Mouse (Mus musculus) brain, adult 2 months (tissue): ENCODE data around the gene Arntl.

Source experiments
- DNase-seq: peaks from one replicate; pipeline ENCODE4 v3.0.0; 2011; ENCODE audit warnings: low read depth, low spot score

The Arntl gene

GRCm38 (mm10) chr7:113206644-113207470 lies at the start of gene Arntl:
Arntl (plus strand) TSS chr7:113207465.
- DNase-seq = peak; percentile 100

GRCm38 (mm10) chr7:113161077-113161698 lies 46.1 kb upstream of the Arntl start:
- peak; percentile 80 for DNase-seq

GRCm38 (mm10) chr7:113164719-113165118 lies 42.5 kb upstream of the Arntl start:
- DNase-seq = peak; percentile 92

- DNase-seq = peak; percentile 53
Observed at GRCm38 (mm10) chr7:113167092-113167491, 40.2 kb upstream of the Arntl start.

- peak; percentile 69 for DNase-seq
Observed at GRCm38 (mm10) chr7:113168609-113169008, 38.7 kb upstream of the Arntl start.

GRCm38 (mm10) chr7:113172425-113172824 lies 34.8 kb upstream of the Arntl start:
- no peak for DNase-seq

GRCm38 (mm10) chr7:113175481-113175880 lies 31.8 kb upstream of the Arntl start:
- peak; percentile 63 for DNase-seq

- DNase-seq = no peak
Observed at GRCm38 (mm10) chr7:113178073-113178472, 29.2 kb upstream of the Arntl start.

GRCm38 (mm10) chr7:113183787-113184186 lies 23.5 kb upstream of the Arntl start:
- DNase-seq = no peak

GRCm38 (mm10) chr7:113185056-113185455 lies 22.2 kb upstream of the Arntl start:
- DNase-seq = no peak

- no peak for DNase-seq
Observed at GRCm38 (mm10) chr7:113186041-113186800, 21.0 kb upstream of the Arntl start.

GRCm38 (mm10) chr7:113188091-113188490 lies 19.2 kb upstream of the Arntl start:
- no peak for DNase-seq

GRCm38 (mm10) chr7:113188566-113188965 lies 18.7 kb upstream of the Arntl start:
- DNase-seq = no peak

- no peak for DNase-seq
Observed at GRCm38 (mm10) chr7:113191787-113192186, 15.5 kb upstream of the Arntl start.

GRCm38 (mm10) chr7:113192714-113193365 lies 14.4 kb upstream of the Arntl start:
- DNase-seq = no peak

GRCm38 (mm10) chr7:113193872-113194271 lies 13.4 kb upstream of the Arntl start:
- no peak for DNase-seq

GRCm38 (mm10) chr7:113195271-113195670 lies 12.0 kb upstream of the Arntl start:
- DNase-seq = no peak

GRCm38 (mm10) chr7:113196171-113196570 lies 11.1 kb upstream of the Arntl start:
- DNase-seq = no peak

GRCm38 (mm10) chr7:113197161-113197775 lies 10.0 kb upstream of the Arntl start:
- DNase-seq = no peak

- no peak for DNase-seq
Observed at GRCm38 (mm10) chr7:113201584-113201983, 5.7 kb upstream of the Arntl start.
